Mouse (Mus musculus) induced T-regulatory cell, adult 2 months (primary cell): ENCODE measurements around the gene Zfp646.

Experiments used
- DNase-seq: peaks from one replicate; pipeline ENCODE4 v3.0.0-alpha.2; 2012; ENCODE audit warnings: low read depth

The Zfp646 gene

DNA sequence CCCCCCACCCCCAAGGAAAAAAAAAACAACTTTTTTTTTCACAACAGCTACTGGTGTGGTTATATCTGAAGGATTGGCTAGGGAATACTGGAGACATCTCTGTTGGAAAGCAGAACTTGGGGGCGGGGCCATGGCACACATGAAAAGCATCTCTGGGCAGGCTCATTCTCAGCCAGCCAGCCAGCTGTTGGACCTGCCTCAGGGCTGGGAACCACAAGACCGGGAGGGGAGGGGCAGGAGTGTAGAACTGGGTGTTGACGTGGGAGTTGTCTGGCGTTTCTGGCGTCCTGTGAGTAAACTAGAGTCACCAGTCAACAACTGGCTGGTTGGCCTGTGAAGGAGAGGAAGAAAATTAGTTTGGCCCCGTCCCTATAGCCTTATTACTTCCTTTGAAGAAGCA lies 9.9 kb downstream of the Zfp646 start:
- DNase-seq = no peak

GRCm38 (mm10) chr7:127886551-127886950 lies 10.5 kb downstream of the Zfp646 start:
- DNase-seq = no peak

DNA sequence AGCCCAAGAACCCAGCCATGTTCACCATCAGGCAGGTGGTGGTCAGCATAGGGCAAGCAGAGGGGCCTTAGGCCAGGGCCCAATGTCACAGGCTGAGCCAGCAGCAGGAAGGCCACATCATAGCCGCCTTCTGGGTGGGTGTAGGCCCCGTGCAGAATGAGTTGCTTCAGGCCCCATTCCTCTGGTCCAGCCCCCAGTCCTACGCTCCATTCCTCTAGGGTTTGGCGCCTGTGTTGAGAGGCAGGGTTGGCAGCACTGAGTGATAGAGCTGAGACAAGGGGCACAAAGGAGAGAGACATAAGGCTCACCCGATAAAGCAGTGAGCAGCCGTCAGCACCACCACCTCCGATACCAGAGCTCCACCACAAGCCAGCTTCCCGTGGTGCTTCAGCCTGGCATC lies 11.2 kb downstream of the Zfp646 start:
- DNase-seq = no peak

DNA sequence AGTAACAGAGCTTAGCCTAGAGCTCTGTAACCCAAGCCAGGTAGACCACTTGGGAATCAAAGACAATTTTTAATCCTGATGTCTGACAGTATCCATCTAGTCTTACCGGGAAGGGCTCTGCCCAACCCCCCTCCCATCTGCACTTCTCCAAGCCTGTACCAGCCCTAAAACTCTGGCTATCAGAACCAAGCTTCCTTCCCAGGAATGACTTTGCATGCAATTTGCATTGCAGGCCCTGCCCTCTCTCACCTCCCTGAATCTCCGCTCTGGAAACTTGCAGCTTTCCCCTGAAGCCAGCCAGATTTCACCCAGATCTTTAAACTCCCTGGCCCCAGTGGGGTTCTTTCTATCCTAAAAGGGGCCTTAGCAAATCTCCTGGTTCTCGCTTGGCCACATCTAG lies 11.8 kb downstream of the Zfp646 start:
- DNase-seq = no peak

GRCm38 (mm10) chr7:127888821-127889220 lies 12.8 kb downstream of the Zfp646 start:
- no peak for DNase-seq

GRCm38 (mm10) chr7:127890798-127891197 lies 14.8 kb downstream of the Zfp646 start, which contains the start of gene Prss53:
Gene Prss53, minus strand, starts transcription at chr7:127890970.
- DNase-seq = no peak

DNA sequence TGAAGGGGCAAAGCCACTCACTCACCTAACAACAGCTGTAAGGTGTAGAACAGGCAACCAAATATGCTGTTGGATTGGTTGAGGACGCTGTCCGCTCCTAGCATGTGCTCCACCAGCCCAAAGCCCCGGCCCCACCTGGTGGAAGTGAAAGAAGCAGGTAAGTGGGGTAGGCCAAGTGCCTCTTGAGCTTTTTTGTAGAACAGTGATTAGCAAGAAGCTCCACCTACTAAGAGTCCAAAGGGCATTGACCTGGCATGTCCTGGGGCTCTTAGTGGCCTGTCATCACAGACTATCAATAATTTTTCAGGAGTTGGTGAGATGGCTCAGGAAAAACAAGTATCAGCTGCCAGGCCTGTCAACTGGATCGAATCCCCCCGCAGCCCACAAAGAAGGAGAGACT lies 18.5 kb downstream of the Zfp646 start:
- DNase-seq = no peak

DNA sequence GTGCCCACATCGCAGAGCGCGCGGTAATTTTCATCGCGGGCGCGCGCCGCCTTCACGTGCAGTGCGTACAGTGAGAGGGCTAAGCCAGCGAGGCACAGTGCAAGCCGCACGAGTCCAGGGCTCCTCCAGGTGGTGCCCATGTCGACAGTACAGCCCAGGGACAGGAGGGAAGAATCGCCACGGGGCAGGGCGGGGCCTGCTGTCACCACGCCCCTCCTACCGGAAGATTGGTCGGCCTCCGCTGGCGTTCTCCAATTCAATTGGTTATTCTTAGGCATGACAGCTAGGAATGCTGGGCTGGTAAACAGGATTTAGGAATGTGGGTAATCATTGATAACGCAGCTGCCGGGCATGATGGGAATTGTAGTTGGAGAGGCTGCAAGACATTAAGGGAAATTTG lies 19.4 kb downstream of the Zfp646 start, which contains the start of the genes Gm21974 and Vkorc1:
TSS of gene Gm21974 (minus strand) at position 13 of the 400 bp plus-strand sequence.
TSS of gene Vkorc1 (minus strand) at position 176 of the 400 bp plus-strand sequence.
- peak; percentile 93 for DNase-seq

GRCm38 (mm10) chr7:127895891-127896290 lies 19.9 kb downstream of the Zfp646 start:
- DNase-seq = peak; percentile 42

- DNase-seq = peak; percentile 87
Measured at GRCm38 (mm10) chr7:127896384-127896783, 20.4 kb downstream of the Zfp646 start.

GRCm38 (mm10) chr7:127897542-127897941 lies 21.5 kb downstream of the Zfp646 start:
- DNase-seq = no peak

- peak; percentile 61 for DNase-seq
Measured at GRCm38 (mm10) chr7:127898179-127898956, 22.3 kb downstream of the Zfp646 start.

- DNase-seq = no peak
Measured at GRCm38 (mm10) chr7:127899997-127900396, 24.0 kb downstream of the Zfp646 start.

DNA sequence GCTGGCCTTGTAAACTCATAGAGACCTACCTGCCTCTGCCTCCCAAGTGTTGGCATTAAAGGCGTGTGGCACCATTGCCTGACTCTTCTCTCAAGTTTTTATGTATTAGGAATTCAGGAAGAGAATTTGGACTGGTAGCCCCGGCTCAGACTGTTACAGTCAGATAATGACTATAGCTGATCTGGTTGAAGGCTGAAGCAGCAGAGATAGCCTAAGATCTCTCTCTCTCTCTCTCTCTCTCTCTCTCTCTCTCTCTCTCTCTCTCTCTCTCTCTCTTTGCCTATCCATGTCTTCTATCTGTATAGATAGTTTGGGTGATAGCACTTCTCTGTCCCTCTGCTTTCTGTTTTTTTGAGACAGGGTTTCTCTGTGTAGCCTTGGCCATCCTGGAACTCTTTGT lies 25.8 kb downstream of the Zfp646 start:
- DNase-seq = no peak

DNA sequence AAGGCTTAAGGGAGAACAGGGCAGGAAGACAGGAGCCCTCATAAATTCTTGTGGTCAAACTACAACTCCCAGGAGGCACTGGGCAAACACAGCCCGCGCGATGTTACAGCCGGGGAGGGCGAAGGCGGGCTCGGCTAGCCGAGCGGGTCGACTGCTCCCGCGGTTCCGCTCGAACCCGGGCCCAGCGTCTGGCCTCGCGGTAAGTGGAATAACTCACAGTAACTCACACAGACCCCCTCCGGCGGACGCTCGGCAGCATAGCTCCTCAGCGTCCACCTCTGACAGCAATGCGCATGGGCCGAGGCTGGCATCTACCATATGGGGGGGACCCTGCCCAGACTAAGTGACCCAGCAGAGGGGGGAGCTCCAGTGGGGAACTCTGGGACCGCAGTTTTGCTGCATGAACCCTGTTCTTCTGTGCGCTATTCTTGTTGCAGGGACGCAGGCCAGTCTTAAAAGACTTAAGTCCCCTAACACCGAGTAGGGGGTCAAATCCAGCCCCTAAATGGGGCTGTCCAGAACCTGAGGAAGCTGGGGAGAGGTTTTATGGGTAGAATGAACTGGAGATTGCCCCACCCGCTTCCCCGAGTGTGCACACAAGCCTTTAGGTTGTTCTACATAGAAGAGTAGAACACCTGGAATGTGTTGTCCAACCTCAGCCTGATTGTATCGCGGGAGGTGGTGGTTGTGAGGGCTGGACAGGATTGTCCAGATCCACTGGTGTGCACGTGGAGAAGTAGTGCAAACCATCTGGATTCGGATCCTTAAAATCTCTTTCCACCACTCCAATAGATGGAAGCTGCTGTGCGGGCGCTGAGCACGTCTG lies 28.2 kb downstream of the Zfp646 start, which contains the start of gene Bckdk:
TSS of gene Bckdk (plus strand) at position 112 of the 826 bp plus-strand sequence.
- peak; percentile 76 for DNase-seq

GRCm38 (mm10) chr7:127907939-127908338 lies 31.9 kb downstream of the Zfp646 start:
- DNase-seq = no peak

- no peak for DNase-seq
Measured at GRCm38 (mm10) chr7:127908656-127909055, 32.6 kb downstream of the Zfp646 start.

- peak; percentile 97 for DNase-seq
Measured at GRCm38 (mm10) chr7:127912190-127912871, 36.3 kb downstream of the Zfp646 start, which contains the start of gene Kat8. Gene Kat8, plus strand, starts transcription at chr7:127912516.

DNA sequence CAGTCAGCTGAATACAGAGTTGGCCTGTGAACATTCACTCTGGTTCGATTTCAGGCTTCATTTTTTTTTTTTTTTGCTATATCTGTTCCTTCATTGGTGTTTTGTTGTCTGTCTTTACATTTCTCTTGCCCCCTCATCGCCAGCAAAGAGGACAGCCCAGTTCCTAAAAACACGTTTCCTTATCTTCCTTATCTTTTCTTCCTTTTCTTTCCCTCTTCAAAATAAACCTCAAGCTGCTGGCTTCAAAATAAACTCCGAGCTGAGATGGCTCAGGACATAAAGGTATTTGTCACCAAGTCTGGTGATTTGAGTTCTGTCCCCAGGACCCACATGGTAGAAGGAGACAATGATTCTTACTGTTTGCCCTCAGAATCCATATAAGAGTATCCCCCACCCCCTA lies 36.9 kb downstream of the Zfp646 start:
- no peak for DNase-seq

- DNase-seq = peak; percentile 74
Measured at GRCm38 (mm10) chr7:127915293-127915692, 39.3 kb downstream of the Zfp646 start.

DNA sequence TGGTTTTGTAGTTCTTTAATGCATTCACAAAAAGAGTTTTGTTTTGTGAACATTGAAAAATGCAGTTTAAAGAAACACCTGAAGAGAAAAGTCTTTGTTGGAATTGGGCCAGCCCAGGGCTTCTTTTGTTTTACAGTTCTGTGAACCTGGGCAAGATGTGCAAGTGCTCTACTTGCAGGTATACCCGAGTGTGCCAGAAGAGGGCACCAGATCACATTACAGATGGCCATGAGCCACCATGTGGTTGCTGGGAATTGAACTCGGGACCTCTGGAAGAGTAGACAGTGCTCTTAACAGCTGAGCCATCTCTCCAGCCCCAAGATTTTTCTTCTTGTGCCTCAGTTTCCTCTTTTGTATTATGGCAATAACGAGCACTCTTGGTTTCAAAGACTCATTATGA lies 42.2 kb downstream of the Zfp646 start:
- peak; percentile 85 for DNase-seq

- peak; percentile 61 for DNase-seq
Measured at GRCm38 (mm10) chr7:127919290-127919689, 43.3 kb downstream of the Zfp646 start.
